Mouse (Mus musculus): ENCODE measurements around the gene Kif14.

DNA sequence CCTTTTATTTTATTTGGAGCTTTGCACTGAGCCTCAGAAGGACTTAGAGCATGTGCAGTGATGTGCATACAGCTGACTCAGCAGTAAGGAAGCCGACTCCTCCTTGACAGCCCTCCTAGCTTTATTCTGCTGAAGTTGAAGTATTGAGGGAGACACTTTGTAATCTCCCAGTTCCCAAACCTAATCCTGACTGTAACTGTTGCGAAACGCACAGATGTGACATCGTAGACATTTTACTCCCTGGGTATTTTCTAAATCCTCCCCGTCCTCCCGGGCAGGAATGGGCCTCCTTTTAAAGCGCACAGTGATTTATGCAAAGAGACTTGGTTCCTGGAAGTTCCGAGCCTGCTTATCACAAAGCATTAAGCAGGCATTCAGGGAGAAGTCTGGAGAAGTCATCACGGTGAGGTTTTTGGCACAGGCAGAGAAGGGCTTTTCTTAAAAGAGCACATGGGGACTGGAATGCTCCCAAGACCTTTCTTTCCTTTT lies 74.3 kb downstream of the Kif14 start:
- TF ChIP-seq CTCF (IDR thresholded peaks at IDR 0.05; ENCODE audit: insufficient read depth, low read length) (no peak), POLR2A (IDR thresholded peaks at IDR 0.05; ENCODE audit: borderline replicate concordance, extremely low read depth, low read depth, low read length) (no peak)
